Mouse (Mus musculus): Measurements from ENCODE around the gene Aatf. TPM values are rescaled to one million over a fixed set of nuclear protein-coding genes. Genes with fewer than 3 reads are reported as not detected.

The Aatf gene
- total RNA-seq, 1 experiment from 2014 or later, result 51.2 TPM

- no peak for ATAC-seq (replicated peaks; ENCODE audit: insufficient number of reproducible peaks, low FRiP score, low TSS enrichment, poor library complexity, severe bottlenecking)
These were observed 10.1 kb upstream of the Aatf start for GRCm38 (mm10) chr11:84523321-84523831.

- peak; percentile 52; the same call in 1 of the 2 replicates for ATAC-seq (replicated peaks; ENCODE audit: insufficient number of reproducible peaks, low FRiP score, low TSS enrichment, poor library complexity, severe bottlenecking)
These were observed 9.4 kb upstream of the Aatf start for GRCm38 (mm10) chr11:84522577-84523320.

- no peak for ATAC-seq (replicated peaks; ENCODE audit: insufficient number of reproducible peaks, low FRiP score, low TSS enrichment, poor library complexity, severe bottlenecking)
These were observed 8.5 kb upstream of the Aatf start for GRCm38 (mm10) chr11:84521751-84522299.

GRCm38 (mm10) chr11:84521071-84521390 lies 7.7 kb upstream of the Aatf start:
- ATAC-seq (replicated peaks; ENCODE audit: insufficient number of reproducible peaks, low FRiP score, low TSS enrichment, poor library complexity, severe bottlenecking), result no peak

GRCm38 (mm10) chr11:84520269-84521070 lies 7.1 kb upstream of the Aatf start:
- no peak for ATAC-seq (replicated peaks; ENCODE audit: insufficient number of reproducible peaks, low FRiP score, low TSS enrichment, poor library complexity, severe bottlenecking)

GRCm38 (mm10) chr11:84519576-84520268 lies 6.4 kb upstream of the Aatf start:
- ATAC-seq (replicated peaks; ENCODE audit: insufficient number of reproducible peaks, low FRiP score, low TSS enrichment, poor library complexity, severe bottlenecking), result no peak

- no peak for ATAC-seq (replicated peaks; ENCODE audit: insufficient number of reproducible peaks, low FRiP score, low TSS enrichment, poor library complexity, severe bottlenecking)
These were observed 5.7 kb upstream of the Aatf start for GRCm38 (mm10) chr11:84519036-84519435.

GRCm38 (mm10) chr11:84518261-84518660 lies 4.9 kb upstream of the Aatf start:
- ATAC-seq (replicated peaks; ENCODE audit: insufficient number of reproducible peaks, low FRiP score, low TSS enrichment, poor library complexity, severe bottlenecking), result no peak

- ATAC-seq (replicated peaks; ENCODE audit: insufficient number of reproducible peaks, low FRiP score, low TSS enrichment, poor library complexity, severe bottlenecking), result no peak
These were observed 4.1 kb upstream of the Aatf start for GRCm38 (mm10) chr11:84517431-84517830.

GRCm38 (mm10) chr11:84516501-84517240 lies 3.3 kb upstream of the Aatf start:
- no peak for ATAC-seq (replicated peaks; ENCODE audit: insufficient number of reproducible peaks, low FRiP score, low TSS enrichment, poor library complexity, severe bottlenecking)

- ATAC-seq (replicated peaks; ENCODE audit: insufficient number of reproducible peaks, low FRiP score, low TSS enrichment, poor library complexity, severe bottlenecking), result no peak
These were observed 1.3 kb downstream of the Aatf start for GRCm38 (mm10) chr11:84512031-84512430.

- no peak for ATAC-seq (replicated peaks; ENCODE audit: insufficient number of reproducible peaks, low FRiP score, low TSS enrichment, poor library complexity, severe bottlenecking)
These were observed 9.0 kb downstream of the Aatf start for GRCm38 (mm10) chr11:84504296-84504695.

GRCm38 (mm10) chr11:84497944-84498343 lies 15.4 kb downstream of the Aatf start:
- no peak for ATAC-seq (replicated peaks; ENCODE audit: insufficient number of reproducible peaks, low FRiP score, low TSS enrichment, poor library complexity, severe bottlenecking)

- no peak for ATAC-seq (replicated peaks; ENCODE audit: insufficient number of reproducible peaks, low FRiP score, low TSS enrichment, poor library complexity, severe bottlenecking)
These were observed 16.4 kb downstream of the Aatf start for GRCm38 (mm10) chr11:84496901-84497300.

GRCm38 (mm10) chr11:84495774-84496173 lies 17.5 kb downstream of the Aatf start:
- no peak for ATAC-seq (replicated peaks; ENCODE audit: insufficient number of reproducible peaks, low FRiP score, low TSS enrichment, poor library complexity, severe bottlenecking)

GRCm38 (mm10) chr11:84481661-84482060 lies 31.7 kb downstream of the Aatf start:
- ATAC-seq (replicated peaks; ENCODE audit: insufficient number of reproducible peaks, low FRiP score, low TSS enrichment, poor library complexity, severe bottlenecking), result no peak

GRCm38 (mm10) chr11:84480451-84480850 lies 32.9 kb downstream of the Aatf start:
- ATAC-seq (replicated peaks; ENCODE audit: insufficient number of reproducible peaks, low FRiP score, low TSS enrichment, poor library complexity, severe bottlenecking), result no peak

- ATAC-seq (replicated peaks; ENCODE audit: insufficient number of reproducible peaks, low FRiP score, low TSS enrichment, poor library complexity, severe bottlenecking), result no peak
These were observed 36.7 kb downstream of the Aatf start for GRCm38 (mm10) chr11:84476641-84477040.

All from monocyte, adult 5-6 weeks (primary cell).